Mouse (Mus musculus): Measurements from ENCODE around the gene Lrrc51. TPM values are rescaled to one million over a fixed set of nuclear protein-coding genes. Genes with fewer than 3 reads are reported as not detected.

Lrrc51 gene
- total and polyA plus RNA-seq, 3 experiments = 4.9 to 6.6 (median 5.6) TPM

- dilution Hi-C loops (cut with MboI; ENCODE audit: extremely low pct_ligation_motif_present, extremely low pct_unique_long_range_greater_than_20kb, low sequenced_read_pairs) (no loop called here), in situ Hi-C loops (cut with MboI; ENCODE audit: low pct_ligation_motif_present, low pct_unique_long_range_greater_than_20kb, low sequenced_read_pairs) (no loop called here)
- Histone ChIP-seq H3K79me2 (replicated peaks; ENCODE audit: control insufficient read depth, extremely low read depth, insufficient read depth, poor library complexity, severe bottlenecking) (peaks cover 34% of the 10 kb centered on the region), H3K36me3 (replicated peaks in 1 of 2; ENCODE audit: control insufficient read depth in 1 of 2, insufficient read depth in 1 of 2, low read length in 1 of 2) (peaks cover 0 to 31% of the 10 kb centered on the region in 2 experiments), H3K4me3 (replicated peaks in 1 of 3; ENCODE audit: low read depth in 2 of 3, low read length in 2 of 3, poor library complexity in 1 of 3) (no peak overlapping the region), H3K9ac (ENCODE audit: insufficient read depth, low read depth) (no peak overlapping the region), H3K9me3 (replicated peaks; ENCODE audit: low read length) (no peaks in the 10 kb centered on the region), H3K27me3 (replicated peaks) (no peaks in the 10 kb centered on the region), H3K4me1 (ENCODE audit: control insufficient read depth in 1 of 2, insufficient read depth in 2 of 2) (peaks cover 5 to 25% of the 10 kb centered on the region in 2 experiments), H3K27ac (ENCODE audit: insufficient read depth, low read depth) (no peak overlapping the region), H3K4me2 (ENCODE audit: insufficient read depth, low read depth, poor library complexity, severe bottlenecking) (no peak overlapping the region)
- TF ChIP-seq MYC (IDR thresholded peaks at IDR 0.05; ENCODE audit: low read depth, low read length) (no peak), ZC3H11A (IDR thresholded peaks at IDR 0.05; ENCODE audit: low read depth, low read length) (no peak), TCF12 (IDR thresholded peaks at IDR 0.05; ENCODE audit: low read depth, low read length) (no peak), BHLHE40 (IDR thresholded peaks at IDR 0.05; ENCODE audit: low read depth, low read length) (no peak), EP300 (IDR thresholded peaks at IDR 0.05; ENCODE audit: low read length) (no peak), HCFC1 (IDR thresholded peaks at IDR 0.05; ENCODE audit: low read depth, low read length) (no peak), ELF1 (IDR thresholded peaks at IDR 0.05; ENCODE audit: low read depth, low read length) (no peak), NELFE (IDR thresholded peaks at IDR 0.05; ENCODE audit: low read depth, low read length) (no peak), PAX5 (IDR thresholded peaks at IDR 0.05; ENCODE audit: low read length) (no peak), TBP (conservative IDR thresholded peaks at IDR 0.05; ENCODE audit: low read depth, low read length) (no peak), MXI1 (IDR thresholded peaks at IDR 0.05; ENCODE audit: low read depth, low read length) (no peak), CTCF (conservative IDR thresholded peaks at IDR 0.05 in 1 of 2, IDR thresholded peaks at IDR 0.05 in 1 of 2; ENCODE audit: low read depth in 2 of 2, low read length in 2 of 2) (no peak), ZNF384 (IDR thresholded peaks at IDR 0.05; ENCODE audit: low read depth, low read length) (no peak), SIN3A (IDR thresholded peaks at IDR 0.05; ENCODE audit: low read length) (no peak), MAZ (IDR thresholded peaks at IDR 0.05; ENCODE audit: low read depth, low read length) (no peak)
- no peak for DNase-seq (ENCODE audit: extremely low read depth)
Observed at GRCm38 (mm10) chr7:101936996-101937395, 3.3 kb upstream of the Lrrc51 start.

DNA sequence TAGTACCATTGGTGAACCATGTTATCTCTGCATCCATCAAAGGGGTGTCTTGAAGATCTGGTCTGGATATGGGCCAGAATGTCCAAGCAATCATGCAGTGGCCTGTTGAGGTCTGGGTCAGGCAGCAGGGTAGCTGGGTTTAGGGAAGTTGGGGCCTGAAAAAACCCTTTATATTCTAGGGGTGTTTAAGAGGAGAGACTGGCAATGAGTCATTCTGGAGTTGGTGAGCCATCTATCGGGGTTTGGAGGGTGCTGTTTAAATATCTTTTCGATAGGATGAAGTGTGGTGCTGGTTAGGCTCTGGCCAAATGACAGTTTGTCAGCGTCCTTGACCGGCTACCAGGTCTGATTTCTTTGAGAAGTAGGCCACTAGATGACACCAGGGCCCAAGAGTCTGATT, 2.3 kb upstream of the Lrrc51 start:
- H3K4me3 ChIP-seq (replicated peaks in 1 of 3; ENCODE audit: low read depth in 2 of 3, low read length in 2 of 3, poor library complexity in 1 of 3) = no peak overlapping the region
- H3K27me3 ChIP-seq (replicated peaks) = no peaks in the 10 kb centered on the region
- dilution Hi-C loops (cut with MboI; ENCODE audit: extremely low pct_ligation_motif_present, extremely low pct_unique_long_range_greater_than_20kb, low sequenced_read_pairs) = no loop called here
- no peak for DNase-seq (ENCODE audit: extremely low read depth)
- in situ Hi-C loops (cut with MboI; ENCODE audit: low pct_ligation_motif_present, low pct_unique_long_range_greater_than_20kb, low sequenced_read_pairs) = no loop called here
- no peak overlapping the region for H3K9ac ChIP-seq (ENCODE audit: insufficient read depth, low read depth)
- H3K36me3 ChIP-seq (replicated peaks in 1 of 2; ENCODE audit: control insufficient read depth in 1 of 2, insufficient read depth in 1 of 2, low read length in 1 of 2) = peaks cover 0 to 35% of the 10 kb centered on the region in 2 experiments
- H3K27ac ChIP-seq (ENCODE audit: insufficient read depth, low read depth) = no peak overlapping the region
- H3K79me2 ChIP-seq (replicated peaks; ENCODE audit: control insufficient read depth, extremely low read depth, insufficient read depth, poor library complexity, severe bottlenecking) = peaks cover 30% of the 10 kb centered on the region
- H3K9me3 ChIP-seq (replicated peaks; ENCODE audit: low read length) = no peaks in the 10 kb centered on the region
- no peak overlapping the region for H3K4me2 ChIP-seq (ENCODE audit: insufficient read depth, low read depth, poor library complexity, severe bottlenecking)
- TF ChIP-seq MXI1 (IDR thresholded peaks at IDR 0.05; ENCODE audit: low read depth, low read length) (no peak), JUN (IDR thresholded peaks at IDR 0.05; ENCODE audit: insufficient read depth, low read depth, low read length) (no peak), SMC3 (IDR thresholded peaks at IDR 0.05; ENCODE audit: low read depth, low read length) (no peak), MAX (IDR thresholded peaks at IDR 0.05; ENCODE audit: low read length) (no peak), MYC (IDR thresholded peaks at IDR 0.05; ENCODE audit: low read depth, low read length) (no peak), USF2 (conservative IDR thresholded peaks at IDR 0.05; ENCODE audit: low read depth, low read length) (no peak), E2F4 (IDR thresholded peaks at IDR 0.05; ENCODE audit: insufficient replicate concordance, low read depth, low read length) (no peak), TBP (conservative IDR thresholded peaks at IDR 0.05; ENCODE audit: low read depth, low read length) (no peak)
- H3K4me1 ChIP-seq (ENCODE audit: control insufficient read depth in 1 of 2, insufficient read depth in 2 of 2) = peaks cover 5 to 29% of the 10 kb centered on the region in 2 experiments

Measured in CH12.LX (cell line).